Mouse (Mus musculus): ENCODE results near the gene Dpyd. TPM values are rescaled to one million over a fixed set of nuclear protein-coding genes. Genes with fewer than 3 reads are reported as not detected.

Gene Dpyd
- polyA plus RNA-seq, 2 experiments from 2014 or later, result not detected

- no peak for ATAC-seq
These were observed 800.5 kb downstream of the Dpyd start for GRCm38 (mm10) chr3:119362392-119362791.

DNA sequence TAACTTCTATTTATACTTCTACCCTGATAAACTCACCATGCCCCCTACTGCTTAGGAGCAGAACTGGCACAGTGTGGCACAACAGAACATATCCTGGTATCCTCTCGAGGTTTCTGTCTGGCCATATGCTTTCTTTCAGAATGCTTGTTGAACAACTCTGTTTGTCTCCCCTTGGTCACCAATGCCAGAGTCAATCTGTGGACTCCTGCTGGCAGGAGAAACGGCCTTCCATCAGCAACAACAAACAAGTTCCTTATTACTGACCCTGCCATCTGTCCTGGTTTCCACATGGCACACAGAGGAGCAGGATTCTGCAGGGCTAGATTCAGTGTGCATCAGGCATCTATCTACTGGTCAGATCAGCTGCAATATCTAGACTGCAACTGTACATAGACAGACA lies 807.0 kb downstream of the Dpyd start:
- no peak for ATAC-seq

DNA sequence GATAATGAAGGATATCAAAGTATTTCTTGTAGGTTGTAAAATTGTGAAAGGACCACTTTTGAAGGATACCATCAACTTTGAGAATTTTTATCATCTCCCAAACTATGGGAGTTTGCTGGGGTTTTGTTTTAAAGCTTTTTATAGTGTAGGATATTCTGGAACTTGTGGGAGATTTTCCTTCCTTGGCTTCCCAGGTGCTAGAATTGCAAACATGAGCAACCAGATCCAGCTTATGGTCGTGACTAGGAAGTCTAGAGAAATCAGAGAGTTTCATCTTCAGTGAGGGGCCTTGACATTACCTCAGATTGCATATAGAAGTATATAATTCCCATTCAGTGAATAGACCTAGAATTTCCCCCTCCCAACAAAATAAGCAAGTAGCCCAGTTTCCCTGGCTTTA lies 819.2 kb downstream of the Dpyd start:
- ATAC-seq, result no peak

DNA sequence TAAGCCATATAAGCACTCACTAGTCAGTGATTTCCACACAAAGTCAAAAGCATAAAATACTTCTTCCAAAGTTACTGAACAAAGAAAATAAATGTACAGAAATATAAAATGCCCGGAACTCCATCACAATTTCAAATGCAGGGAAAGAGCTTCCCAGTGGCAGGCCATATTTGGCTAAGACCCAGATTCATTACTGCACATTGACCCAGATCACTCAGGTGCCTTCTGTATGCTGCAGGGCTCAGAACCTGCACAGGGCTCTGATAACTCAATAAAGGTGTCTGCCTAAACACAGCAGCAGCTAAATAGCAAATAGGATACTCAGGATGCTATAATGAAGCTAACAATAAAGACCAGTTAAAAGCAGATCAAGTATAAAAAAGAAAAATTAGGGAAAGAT lies 820.5 kb downstream of the Dpyd start:
- ATAC-seq, result no peak

DNA sequence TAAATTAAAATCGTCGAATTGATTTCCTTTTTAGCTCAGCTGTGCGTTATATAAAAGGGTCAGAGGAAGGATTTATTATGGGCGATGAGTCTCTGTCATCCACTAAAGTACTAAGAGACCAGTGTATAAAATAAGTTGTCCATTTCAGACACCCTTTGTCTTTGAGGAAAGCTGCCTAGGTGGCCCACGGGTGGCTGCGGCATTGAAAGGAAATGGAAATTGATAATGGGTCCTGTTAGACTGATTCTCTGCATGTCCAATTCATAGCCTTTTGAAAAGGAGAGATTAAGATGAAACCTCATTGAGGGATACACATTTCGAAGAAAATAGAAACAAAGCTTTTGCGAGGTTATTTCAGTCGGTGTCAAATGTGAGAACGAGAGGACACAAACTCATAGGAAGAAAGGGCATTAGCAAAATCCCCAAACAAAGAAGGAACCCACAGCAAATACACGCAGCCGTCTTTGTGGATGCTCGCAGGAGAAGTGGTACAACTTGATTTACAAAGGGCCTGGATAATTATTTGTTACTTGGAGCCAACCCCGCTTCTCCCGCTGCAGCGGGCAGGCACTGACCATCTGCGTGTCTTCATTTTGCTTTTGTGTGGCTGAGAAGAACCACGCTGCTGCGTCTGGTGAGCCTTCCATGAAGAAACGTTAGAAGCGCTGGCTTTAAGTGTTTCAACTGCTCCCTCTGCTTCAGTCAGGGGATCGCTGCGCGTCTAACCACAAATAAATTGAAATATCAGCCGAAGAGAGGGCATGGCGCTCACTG lies 825.6 kb downstream of the Dpyd start:
- no peak for ATAC-seq

- ATAC-seq, result no peak
These were observed 835.3 kb downstream of the Dpyd start for GRCm38 (mm10) chr3:119397205-119397604.

- no peak for ATAC-seq
These were observed 841.2 kb downstream of the Dpyd start for GRCm38 (mm10) chr3:119402836-119403728.

DNA sequence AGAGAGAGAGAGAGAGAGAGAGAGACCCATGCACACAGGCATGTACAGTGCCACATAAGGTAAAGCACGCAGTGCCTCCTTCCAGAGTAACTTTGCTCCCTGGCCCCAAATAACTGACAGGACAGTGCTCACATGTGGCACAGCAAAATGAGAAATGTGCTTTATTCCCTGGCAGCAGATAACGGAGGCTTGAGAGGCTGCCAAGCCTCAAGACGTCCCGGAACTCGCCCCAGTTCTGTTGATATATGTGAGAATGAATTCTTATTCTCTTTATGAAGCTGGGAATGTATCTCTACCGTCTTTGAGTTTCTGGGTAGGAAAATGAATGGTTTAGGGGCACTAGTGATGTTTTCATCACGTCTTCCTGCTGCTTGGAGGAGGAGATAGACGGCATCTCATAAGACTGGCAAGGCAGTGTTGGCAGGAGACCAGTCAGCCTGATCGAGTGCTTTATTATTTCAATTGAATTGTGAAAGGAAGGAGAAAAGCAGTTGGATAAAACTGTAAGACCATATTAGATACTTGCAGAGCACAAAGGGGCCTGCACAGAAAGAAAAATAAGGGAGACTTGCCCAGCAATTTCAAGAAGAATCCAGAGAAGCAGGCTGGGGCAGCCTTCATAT lies 857.3 kb downstream of the Dpyd start:
- no peak for ATAC-seq

DNA sequence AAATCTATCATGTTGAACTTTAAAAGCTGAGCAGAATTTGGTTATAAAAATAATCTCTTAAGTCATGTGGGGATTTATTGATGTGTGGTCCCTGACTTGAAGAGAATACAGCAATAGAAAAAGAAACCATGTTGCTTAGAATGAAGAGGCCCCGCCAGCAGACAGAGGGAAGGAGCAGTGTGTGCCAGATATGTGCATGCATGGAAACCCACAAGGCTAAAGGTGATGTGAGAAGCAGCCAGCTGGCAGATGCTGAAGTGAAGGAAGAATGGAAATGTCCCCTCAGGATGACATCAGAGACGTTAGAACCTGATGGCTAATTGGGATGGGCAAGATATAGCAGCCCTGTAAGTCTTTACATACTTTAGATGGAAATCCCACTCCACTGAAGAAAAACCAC lies 857.8 kb downstream of the Dpyd start:
- ATAC-seq, result no peak

DNA sequence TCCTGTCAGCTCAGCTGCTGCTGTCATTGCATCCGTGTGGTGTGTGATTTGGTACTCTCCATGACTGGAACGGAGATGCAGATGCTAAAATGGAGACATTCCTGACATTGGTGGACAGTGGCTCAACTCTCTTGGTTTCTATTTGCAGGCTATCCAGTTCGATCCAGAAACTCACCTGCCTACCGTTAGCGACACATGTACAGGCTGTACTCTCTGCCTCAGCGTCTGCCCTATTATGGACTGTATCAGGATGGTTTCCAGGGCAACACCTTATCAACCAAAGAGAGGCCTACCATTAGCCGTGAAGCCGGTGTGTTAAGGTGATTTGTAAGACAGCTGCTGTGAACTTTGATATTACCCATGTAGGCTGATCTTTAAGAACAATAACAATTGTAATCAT lies 869.4 kb downstream of the Dpyd start:
- ATAC-seq, result no peak

GRCm38 (mm10) chr3:119431757-119432156 lies 869.8 kb downstream of the Dpyd start:
- no peak for ATAC-seq

GRCm38 (mm10) chr3:119447559-119447958 lies 885.6 kb downstream of the Dpyd start:
- no peak for ATAC-seq

DNA sequence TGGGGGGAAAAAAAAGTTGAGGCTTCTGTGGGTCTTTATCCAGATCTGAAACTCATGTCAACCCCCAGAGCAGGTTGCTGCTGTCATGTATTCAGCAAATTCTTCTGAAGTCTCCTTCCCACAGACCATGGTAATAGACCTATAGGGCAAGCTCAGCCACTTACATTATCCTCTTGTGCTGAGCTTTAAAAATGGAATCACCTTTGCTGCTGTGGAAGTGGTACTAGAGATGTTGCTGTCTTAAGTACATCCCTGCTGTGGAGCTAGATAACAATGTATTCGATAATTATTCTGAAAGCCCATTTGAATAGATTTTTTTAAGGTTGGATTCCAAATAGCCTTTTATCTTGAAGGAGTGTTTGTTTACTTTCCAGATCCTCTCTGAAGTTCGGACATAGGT lies 902.1 kb downstream of the Dpyd start:
- no peak for ATAC-seq

- ATAC-seq, result no peak
These were observed 902.5 kb downstream of the Dpyd start for GRCm38 (mm10) chr3:119464479-119464878.

DNA sequence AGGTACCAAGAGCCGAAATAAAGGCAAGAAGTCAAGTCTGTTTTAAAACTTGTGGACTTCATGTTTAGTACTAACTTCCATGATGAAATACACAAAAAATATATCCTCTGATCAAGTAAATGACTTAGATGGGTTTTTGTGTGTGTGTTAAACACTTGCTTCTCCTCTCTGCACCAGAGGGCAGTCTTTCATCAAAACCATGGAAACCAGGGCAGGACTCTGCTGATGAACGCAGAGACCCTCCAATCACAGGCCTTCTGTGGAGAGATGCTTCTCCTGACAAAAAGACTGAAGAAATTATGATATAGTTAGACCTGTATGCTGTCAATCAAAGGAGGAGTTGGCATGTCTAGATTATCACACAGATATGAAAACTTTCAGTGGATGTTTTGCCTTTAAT lies 905.8 kb downstream of the Dpyd start:
- ATAC-seq, result no peak

All from CD4-positive, CD25-positive, alpha-beta regulatory T cell, adult 4 months (primary cell).